Mouse (Mus musculus) thymus, postnatal 25 days (tissue): ENCODE results near the gene Fry.
A peak's percentile ranks its signal among the peaks of the same experiment; 100 is the strongest.

Experiments
- DNase-seq: peaks from one replicate; pipeline ENCODE4 v3.0.0; 2022

Gene Fry

GRCm38 (mm10) chr5:150118455-150119241 lies at the start of gene Fry:
Gene Fry (plus strand): TSS chr5:150118645.
- peak; percentile 99 for DNase-seq

- no peak for DNase-seq
Observed at GRCm38 (mm10) chr5:150070086-150070485, 48.4 kb upstream of the Fry start.

DNA sequence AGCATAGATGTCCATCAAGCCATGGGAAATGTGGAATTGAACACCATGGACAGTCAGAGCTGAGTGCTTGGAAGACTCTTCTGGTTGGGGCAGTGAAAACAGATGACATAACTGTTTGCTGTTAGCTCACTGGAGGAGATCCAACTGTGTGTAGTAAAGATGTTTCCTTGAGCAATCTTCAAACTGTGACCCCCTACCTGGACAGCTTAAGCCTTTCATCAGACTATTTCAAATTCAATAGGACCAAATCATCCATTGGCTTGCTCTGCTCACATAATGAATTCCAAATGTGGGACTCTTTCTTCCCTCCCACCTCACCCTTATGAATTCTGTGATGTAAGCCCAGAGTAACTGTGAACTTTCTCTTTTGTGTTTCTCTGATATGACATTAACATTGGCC lies 46.7 kb upstream of the Fry start:
- no peak for DNase-seq

GRCm38 (mm10) chr5:150079866-150080797 lies 38.3 kb upstream of the Fry start:
- DNase-seq = no peak

DNA sequence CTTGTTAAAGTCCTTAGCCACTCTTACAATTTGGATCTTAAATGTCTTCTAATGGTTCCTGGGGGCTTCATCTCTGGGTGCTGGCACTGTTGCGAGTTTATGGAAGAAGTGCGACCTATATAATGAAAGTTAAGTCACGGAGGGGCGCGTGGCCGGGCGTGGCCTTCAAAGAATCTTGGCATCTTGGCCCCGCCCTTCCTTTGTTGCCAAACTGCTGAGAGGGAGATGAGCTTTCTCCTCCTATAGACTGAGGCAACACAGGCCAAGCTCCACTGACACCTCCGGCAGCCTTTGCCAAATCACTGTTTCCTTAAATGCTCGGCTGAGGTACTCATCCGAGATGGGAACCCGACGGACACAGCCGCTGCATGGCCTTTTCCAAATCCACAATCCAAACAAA lies 35.7 kb upstream of the Fry start:
- no peak for DNase-seq

DNA sequence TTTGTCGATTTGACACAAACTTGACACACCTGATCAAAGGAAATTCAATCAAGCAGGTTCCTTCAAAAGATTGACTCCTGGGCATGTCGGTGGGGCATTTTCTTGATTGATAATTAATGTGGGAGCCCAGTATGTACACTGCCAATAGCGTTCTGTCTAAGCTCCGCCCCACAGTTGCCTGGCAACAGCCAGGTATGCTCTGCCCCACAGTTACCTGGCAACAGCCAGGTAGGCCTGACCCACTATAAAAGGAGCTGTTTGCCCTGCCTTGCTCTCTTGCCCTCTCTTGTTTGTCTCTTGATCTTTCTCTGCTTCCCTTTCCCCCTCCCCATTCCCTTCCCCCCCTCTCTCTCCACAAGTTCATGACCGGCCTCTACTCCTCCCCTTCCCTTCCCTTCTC lies 35.3 kb upstream of the Fry start:
- no peak for DNase-seq

DNA sequence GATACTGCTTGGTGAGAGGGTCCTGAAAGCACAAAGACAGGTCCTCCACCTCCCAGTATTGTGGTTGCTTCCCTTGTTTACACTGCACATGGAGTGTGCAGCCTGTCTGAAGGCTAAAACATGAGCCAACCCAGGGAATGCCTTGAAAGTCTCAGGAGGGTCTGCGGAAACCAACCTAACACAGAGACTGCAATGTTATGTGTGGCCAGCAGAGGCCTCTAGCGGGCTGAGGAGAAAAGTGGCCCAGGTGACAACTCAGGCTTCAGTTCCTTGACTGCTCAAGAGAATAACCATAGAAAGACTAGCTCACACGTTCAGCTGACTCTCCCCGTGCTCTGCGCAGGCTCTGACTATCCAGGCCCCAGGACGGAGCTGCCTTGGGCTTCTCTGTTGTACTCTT lies 20.8 kb upstream of the Fry start:
- DNase-seq = peak; percentile 54

- no peak for DNase-seq
Observed at GRCm38 (mm10) chr5:150098754-150099153, 19.7 kb upstream of the Fry start.

DNA sequence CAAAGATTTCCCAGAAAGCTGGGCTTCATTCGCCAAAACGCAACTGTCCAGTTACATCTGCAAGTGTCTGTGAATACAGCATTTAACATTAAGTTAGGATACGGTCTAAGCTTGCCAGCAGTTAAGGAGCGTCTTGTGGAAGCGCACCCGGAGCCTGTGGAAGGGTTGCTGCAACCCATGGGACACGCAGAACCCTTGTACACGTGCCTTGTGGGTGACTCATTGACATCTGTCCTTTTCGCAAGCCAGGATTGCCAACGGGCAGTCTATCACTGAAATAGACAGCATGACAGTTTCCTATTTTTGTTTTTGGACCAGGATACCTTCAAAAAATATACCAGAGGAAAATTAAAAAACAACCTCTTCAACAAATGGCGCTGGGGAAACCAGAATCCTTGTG lies 16.7 kb upstream of the Fry start:
- no peak for DNase-seq

DNA sequence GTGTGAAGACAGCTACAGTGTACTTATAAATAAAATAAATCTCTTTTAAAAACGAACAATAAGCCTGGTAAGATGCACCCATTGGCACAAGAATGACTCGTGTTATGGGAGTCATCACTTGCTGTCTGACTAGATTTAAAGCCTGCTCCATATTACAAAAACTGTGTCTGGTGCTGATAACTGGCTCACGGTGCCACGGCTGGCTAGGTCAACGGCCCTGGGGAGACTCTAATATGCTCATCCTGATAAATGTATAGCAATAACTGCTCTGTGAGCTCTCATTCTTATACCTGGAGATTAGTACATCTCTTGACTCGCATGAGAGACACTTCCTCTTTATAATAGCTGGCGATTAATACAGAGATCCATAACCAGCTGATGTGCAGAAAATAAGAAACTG lies 12.1 kb upstream of the Fry start:
- DNase-seq = no peak

DNA sequence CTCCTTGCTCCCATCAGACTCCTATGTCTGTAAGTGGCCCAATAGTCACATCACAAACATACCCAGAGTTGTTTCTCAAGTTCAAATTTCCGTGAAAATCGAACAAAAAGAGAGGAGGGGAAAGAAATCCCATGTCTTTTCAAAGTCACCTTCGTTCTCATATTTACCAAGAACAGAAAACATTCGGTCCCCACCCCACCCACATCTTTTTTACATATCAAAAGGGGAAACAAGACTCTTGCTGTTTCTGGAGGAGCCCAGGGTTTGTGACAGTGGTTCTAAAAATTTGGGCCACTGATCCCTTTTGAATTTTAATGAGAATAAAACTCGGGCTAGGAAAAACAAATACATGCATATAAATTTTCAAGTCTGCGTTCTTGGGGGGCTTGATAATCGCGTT lies 7.2 kb upstream of the Fry start:
- DNase-seq = no peak

DNA sequence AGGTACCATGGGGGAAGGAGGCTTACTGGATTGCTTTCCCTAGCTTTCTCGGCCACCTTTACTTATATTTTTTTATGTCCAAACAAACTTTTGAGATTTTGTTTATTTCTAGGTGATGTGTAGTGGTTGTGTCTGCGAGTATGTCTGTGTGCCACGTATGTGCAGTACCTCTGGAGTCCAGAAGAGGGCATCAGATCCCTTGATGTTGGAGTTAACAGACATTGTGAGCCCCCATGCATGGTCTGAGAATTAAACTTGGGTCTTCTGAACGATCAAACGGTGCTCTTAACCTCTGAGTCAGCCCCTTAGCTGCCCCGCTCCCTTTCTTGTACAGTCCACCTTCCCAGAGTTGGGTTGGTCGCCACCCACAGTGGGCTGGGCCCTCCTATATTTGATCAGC lies 4.4 kb upstream of the Fry start:
- DNase-seq = peak; percentile 48

GRCm38 (mm10) chr5:150114778-150115177 lies 3.7 kb upstream of the Fry start:
- no peak for DNase-seq

DNA sequence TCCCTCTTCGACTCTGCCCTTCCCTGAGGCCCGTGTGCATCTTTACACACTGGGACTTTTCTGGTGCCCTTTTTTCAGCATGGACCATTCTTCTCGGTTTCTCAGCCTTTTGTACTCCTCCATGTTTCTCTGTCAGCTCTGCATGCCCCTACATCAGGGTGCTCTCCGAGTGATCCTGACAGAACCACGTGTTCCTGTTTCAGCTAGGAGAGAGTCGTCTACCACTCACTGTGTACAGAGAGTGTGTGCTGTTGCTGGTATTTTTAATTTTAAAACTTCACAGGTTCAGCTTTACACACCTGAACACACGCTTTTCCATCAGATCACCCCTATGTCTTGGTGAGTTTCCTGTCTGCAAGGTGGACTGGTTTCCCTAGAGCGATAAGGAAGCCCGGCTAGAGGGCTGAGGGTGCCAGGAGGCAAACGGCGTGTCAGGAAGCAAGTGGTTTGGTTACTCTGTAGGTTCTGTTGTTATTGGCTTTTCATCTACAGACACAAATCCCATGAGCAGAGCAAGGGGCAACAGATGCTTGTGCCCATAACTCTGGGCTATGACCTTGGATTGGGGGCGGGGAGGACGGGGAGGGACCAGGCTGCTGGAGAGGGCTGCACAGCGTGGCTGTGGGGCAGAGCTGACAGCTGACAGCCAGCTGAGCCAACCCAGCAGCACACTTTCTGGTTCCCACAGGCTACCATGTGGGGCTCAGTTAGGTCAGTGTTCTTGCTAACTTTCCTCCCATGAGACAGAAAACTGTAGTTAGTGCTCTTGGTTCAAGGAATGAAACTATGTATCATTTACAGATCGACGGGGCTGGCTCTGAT lies 3.0 kb upstream of the Fry start:
- no peak for DNase-seq

- no peak for DNase-seq
Observed at GRCm38 (mm10) chr5:150116216-150116905, 2.1 kb upstream of the Fry start.

GRCm38 (mm10) chr5:150116906-150117216 lies 1.6 kb upstream of the Fry start:
- DNase-seq = peak; percentile 33

DNA sequence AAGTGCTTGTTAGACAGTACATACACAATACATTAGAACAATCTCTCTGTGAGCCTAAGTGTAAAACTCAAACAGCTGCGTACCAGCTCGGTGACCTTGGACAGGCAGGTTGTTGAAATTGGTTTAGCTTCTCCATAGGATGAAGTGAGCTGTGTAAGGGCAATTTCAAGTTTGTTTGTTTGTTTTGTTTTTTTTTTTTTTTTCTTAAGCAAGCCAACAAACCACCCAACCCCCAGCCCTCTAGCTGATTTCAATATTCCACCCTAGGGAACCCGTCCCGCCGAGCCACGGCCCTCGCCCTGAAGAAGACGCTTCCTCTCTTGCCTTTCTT lies 356 bp upstream of the Fry start:
- no peak for DNase-seq

DNA sequence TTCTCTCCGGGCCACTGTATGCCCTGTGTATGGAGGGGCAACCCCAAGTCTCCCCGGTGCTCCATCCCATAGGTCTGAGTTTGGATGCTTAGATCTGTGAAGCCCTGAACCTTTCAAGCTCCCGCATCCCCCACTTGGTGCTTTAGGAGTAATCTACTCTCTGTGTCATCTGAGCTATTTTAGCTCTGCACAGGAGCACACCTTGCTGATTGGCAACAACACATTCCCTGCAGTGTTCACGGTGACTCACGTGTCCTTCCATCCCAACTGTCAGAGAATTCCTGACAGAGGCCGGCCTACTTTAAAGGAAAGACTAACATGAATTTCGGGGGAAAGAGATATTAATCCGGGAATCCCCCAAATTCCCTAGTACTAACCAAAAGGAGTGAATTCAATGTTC lies 2.2 kb downstream of the Fry start:
- DNase-seq = no peak

DNA sequence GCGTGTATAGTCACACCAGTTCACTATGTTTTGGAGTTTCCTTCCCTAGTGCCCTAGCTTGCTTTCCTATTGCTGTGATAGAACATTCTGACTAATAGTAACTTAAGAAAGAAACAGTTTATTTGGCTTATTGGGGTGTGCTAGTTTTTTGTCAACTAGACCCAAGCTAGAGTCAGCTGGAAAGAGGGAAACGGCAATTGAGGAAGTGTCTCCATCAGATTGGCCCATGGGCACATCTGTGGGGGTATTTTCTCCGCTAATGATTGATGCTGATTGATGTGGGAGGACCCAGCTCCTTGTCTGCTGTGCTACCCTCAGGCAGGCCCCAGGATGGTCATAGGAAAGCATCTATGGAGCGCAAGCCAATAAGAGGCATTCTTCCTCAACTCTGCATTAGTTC lies 3.6 kb downstream of the Fry start:
- DNase-seq = no peak

GRCm38 (mm10) chr5:150122571-150122970 lies 4.1 kb downstream of the Fry start:
- no peak for DNase-seq

GRCm38 (mm10) chr5:150125920-150126319 lies 7.5 kb downstream of the Fry start:
- no peak for DNase-seq

DNA sequence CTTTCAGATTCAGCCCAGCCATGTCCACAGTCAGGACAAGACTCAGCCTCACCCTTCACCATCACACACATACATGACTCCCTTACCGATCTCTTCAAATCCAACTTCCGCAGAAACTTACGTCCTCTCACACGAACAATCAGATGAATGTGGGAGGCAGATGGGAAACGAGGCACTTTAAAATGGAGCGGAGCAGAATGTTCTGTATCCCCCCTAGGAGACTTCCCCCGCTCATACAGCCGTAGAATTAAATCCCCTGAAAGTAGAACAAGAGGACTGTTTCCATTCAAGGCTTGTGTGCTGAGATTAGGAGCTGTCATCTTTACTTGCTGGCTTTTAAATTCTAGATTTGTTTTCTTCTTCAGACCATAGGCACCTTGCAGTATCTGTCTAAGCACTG lies 10.0 kb downstream of the Fry start:
- no peak for DNase-seq

DNA sequence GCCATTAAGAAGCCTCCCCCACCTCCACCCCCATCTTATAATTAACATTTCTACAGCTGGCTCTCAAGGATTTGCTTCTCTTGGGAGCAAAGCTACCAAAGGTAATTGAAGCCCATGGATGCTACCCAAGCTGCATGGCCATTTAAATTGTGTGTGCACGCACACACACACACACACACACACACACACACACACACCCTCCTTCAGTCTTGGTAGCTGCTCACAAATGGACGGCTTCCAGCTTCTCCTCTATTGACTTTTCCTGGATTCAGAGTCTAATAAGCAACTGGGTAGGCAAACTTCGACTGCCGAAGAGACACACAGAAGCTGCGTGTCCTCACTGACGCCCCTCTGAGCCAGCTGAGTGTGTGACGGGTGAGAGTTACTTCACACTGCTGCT lies 11.7 kb downstream of the Fry start:
- DNase-seq = no peak
